ENCODE assay signal across 11 mouse cellular contexts in the genomic region with DNA sequence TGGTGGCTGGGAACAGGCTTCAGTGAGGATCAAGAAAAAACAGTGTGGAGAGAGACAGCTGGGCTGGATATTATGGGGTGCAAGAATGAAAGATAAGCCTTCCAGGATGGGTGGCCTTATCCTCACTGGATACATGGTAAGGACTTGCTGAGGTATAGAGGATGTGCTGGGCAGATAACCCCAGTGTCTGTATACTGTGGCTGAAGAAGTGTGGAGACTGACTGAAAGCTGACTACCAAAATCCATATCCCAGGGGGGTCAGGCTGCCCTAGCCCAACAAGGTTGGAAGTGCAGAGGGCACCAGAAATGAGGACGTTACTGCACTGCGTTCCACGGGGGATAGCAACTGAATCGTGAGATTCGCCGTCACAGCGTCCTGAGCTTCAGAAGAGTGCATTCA.
"Had no signal": no experiment of that assay in that cellular context is flagged by ENCODE, and none has a peak within 500 bp of the region (broad histone marks: within the 10 kb centered on the region; RNA-seq: fewer than 3 reads in every experiment).

No protein-coding gene starts in this region.

- H3K9ac ChIP-seq: limb, embryonic 13.5 days; liver, embryonic 14.5 days had no signal

- H3K36me3 ChIP-seq: limb, embryonic 13.5 days had no signal

- H3K4me2 ChIP-seq: limb, embryonic 13.5 days; midbrain, embryonic 11.5 days had no signal

- H3K4me3 ChIP-seq: limb, embryonic 13.5 days; myocyte had no signal

- H3K27me3 ChIP-seq: limb, embryonic 13.5 days had no signal

- ATAC-seq: lung, postnatal 0 days had no signal

- DNase-seq: kidney, adult 11 months; right cerebral cortex, postnatal 4 days; spleen, adult 18-20 months; thymus, adult 2 months; thymus, postnatal 25 days had no signal

- H3K27ac ChIP-seq: kidney, postnatal 0 days; limb, embryonic 13.5 days; liver, embryonic 14.5 days had no signal
